Mouse (Mus musculus) urinary bladder, postnatal 36 days (tissue): ENCODE measurements around the gene Eif3k.
"Not testable (repeated sequence)": the region's sequence is repeated elsewhere in the genome, so short reads cannot be mapped to it uniquely, and the experiment has no call there.

Experiments
- DNase-seq, 2 experiments: peaks; one replicate each; pipeline ENCODE4 v3.0.0; 2022; ENCODE audit warnings: low spot score in 2 of 2, mixed read lengths in 1 of 2

Gene Eif3k

GRCm38 (mm10) chr7:28985207-28985606, 3.5 kb upstream of the Eif3k start:
- DNase-seq: no peak

DNA sequence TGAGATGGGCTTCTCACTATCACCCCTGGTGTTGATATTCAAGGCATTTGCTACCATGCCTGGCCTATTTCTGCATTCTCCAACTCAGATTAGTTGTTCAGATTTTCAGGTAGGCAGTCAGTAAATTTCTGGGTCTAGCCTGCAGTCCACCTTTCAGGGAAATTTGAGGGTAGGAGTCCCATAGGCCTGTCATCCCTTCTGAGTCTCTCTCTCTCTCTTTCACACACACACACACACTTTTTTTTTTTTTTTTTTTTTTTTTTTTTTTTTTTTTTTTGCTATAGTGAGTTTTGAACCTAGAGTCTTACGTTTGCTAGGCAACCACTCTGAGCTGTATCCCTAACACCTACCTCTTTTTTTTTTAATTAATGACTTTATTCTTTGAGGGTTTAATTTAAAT, 2.8 kb upstream of the Eif3k start:
- no peak for DNase-seq

- DNase-seq: no peak
Observed at GRCm38 (mm10) chr7:28983849-28984248, 2.2 kb upstream of the Eif3k start.

- no peak for DNase-seq
Observed at GRCm38 (mm10) chr7:28983141-28983564, 1.5 kb upstream of the Eif3k start.

- no peak for DNase-seq
Observed at GRCm38 (mm10) chr7:28982274-28983013, 780 bp upstream of the Eif3k start.

DNA sequence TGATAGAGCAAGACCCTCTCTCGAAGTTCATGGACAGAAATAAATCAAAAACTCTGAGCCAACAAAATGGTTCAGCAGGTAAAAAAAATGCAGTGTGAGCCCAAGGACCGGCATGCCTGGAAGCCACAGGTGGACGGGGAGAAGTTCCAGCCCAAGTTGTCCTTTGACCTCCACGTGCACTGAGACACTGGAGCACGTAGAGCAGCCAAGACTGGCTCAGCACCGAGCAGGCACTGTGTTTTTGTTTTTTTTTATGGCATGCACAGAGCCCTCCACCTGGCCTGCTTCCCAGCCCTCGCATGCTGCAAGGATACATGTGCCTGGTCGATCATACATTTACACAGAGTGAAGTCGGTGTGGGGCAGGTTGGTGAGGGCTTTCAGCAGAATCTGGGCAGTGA, 4.1 kb downstream of the Eif3k start:
- DNase-seq: no peak

GRCm38 (mm10) chr7:28973025-28973424, 8.6 kb downstream of the Eif3k start:
- DNase-seq: no peak

- DNase-seq: peak; percentile 74 to 76
Observed at GRCm38 (mm10) chr7:28972542-28972985, 9.1 kb downstream of the Eif3k start.

- peak in 1 of 2 experiments; percentile 70 for DNase-seq
Observed at GRCm38 (mm10) chr7:28971770-28972269, 9.8 kb downstream of the Eif3k start.

DNA sequence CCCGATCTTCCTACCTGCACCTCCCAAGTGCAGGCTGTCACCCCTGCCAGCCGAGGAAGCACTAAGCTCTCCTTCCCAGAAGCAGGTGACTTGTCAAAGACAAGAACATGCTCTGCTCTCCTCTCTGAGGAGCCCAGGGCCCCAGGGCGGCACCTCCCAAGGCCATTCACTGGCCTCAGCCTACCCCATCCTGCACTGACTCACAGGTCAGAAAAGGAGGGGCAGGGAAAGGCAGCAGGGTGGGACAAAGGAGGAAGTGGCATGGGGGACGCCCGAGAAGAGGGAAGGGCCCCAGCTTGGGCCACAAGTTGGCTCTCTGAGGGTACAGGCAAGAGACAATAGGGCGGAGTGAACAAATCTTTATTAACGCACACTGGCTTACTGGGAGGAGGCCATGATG, 10.6 kb downstream of the Eif3k start:
- DNase-seq: no peak

DNA sequence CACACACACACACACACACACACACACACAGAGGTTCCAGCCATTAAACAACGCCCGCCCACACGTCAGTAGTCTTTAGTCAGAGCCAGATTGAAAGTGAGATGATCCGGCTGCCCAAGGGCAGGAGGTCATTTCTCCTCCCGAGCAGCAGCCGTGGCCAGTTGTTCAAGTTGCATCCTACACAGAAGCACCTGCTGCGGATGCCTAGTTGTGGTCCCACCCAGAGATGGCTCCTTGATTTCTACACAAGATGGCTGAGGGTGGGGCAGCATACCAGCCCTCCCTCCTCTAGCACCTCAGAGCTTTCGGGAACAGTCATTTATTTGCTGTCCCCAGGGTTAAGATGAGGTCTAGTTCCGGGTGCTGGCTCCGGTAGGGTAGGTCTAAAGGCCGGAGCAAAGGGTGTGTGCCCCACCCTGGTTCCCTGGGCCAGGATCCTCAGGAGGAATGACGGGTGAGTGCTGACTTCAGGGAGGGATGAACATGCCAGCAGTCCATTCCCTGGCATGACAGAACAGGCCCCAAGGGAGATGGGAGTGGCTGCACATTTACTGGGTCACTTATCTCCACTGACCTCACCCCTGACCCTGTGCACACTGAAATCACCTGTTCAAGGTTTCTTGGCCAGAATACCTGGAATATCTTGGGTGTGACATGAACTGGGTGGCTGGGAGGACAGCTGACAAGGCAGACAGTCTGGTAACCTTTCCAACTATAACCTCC, 11.8 kb downstream of the Eif3k start:
- DNase-seq: peak in 1 of 2 experiments; percentile 50

GRCm38 (mm10) chr7:28969271-28969670, 12.4 kb downstream of the Eif3k start:
- DNase-seq: no peak

GRCm38 (mm10) chr7:28968120-28968519, 13.5 kb downstream of the Eif3k start:
- not testable (repeated sequence) for DNase-seq

GRCm38 (mm10) chr7:28966751-28967505, 14.7 kb downstream of the Eif3k start:
- no peak for DNase-seq

GRCm38 (mm10) chr7:28966181-28966580, 15.5 kb downstream of the Eif3k start:
- no peak for DNase-seq

DNA sequence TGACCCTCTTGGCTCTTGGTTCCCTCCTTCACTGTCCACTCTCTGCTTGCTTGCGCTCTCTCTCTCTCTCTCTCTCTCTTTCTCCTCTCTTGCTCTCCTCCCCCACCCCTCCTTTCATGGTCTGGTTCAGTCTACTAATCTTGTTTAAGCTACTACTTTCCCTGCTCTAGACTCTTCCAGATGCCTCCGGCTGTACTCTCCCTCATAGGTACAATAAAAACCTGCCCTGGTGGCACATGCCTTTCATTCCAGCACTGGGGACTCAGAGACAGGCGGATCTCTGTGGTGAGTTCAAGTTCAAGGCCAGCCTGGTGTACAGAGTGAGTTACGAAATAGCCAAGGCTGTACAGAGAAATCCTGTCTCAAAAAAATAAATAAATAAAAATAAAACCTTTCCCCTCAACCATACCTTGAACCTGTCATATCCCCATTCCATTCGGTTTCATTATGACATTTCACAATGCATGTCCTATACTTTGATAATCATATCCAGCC, 16.3 kb downstream of the Eif3k start:
- no peak for DNase-seq

GRCm38 (mm10) chr7:28963399-28963923, 18.2 kb downstream of the Eif3k start:
- DNase-seq: no peak

DNA sequence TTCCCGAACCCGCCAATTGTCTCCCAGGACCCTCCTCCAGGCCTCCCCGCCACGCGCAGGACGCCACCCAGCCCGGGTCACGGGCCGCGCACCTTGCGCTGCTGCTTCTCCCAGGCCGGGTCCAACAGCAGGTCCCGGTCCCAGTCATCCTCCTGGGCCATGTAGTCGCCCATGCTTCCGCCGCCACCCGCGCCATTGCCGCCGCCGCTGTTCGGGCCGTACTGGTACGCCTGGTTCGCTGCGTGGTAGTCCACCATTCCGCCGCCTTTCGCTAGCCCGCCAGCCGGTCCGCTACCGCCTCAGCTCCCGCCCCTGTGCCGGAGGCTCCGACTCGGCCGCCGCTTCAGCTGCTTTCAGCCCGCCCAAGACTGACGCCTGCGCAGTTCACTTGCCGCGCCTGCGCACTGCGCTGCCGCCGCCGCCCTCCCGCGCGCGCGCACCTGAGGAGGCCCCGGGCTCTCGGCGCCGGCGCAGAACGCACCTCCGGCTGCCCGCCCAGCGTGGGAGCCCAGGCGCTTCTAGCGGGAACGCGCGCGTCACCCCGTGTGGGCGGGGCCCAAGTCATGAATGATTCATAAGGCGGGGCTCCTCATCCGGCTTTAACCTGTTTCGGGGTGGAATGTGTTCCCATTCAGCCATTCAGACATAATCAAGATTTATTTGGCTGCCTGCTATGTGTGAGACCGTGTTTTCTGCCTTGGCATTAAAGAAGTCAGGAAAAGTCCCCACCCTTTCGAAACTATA, 19.6 kb downstream of the Eif3k start, which contains the start of gene Actn4:
Actn4 (minus strand) TSS at position 414 of the 744 bp plus-strand sequence.
- DNase-seq: peak; percentile 98 to 99

DNA sequence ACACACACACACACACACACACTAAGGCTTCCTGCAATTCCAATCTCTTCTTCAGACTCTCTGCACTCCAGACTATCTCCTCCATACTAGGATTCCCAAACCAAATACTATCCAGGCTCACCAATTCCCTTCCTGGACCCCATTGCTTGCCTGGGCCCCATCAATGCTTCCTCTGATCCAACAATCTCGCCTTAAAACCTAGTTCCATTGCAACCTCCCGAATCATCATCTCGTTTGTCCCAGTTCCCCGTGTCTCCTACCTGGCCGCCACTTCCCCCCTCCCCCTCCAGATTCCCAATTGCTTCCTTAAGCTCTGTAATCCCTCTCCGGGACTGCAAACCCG, 20.1 kb downstream of the Eif3k start:
- no peak for DNase-seq

DNA sequence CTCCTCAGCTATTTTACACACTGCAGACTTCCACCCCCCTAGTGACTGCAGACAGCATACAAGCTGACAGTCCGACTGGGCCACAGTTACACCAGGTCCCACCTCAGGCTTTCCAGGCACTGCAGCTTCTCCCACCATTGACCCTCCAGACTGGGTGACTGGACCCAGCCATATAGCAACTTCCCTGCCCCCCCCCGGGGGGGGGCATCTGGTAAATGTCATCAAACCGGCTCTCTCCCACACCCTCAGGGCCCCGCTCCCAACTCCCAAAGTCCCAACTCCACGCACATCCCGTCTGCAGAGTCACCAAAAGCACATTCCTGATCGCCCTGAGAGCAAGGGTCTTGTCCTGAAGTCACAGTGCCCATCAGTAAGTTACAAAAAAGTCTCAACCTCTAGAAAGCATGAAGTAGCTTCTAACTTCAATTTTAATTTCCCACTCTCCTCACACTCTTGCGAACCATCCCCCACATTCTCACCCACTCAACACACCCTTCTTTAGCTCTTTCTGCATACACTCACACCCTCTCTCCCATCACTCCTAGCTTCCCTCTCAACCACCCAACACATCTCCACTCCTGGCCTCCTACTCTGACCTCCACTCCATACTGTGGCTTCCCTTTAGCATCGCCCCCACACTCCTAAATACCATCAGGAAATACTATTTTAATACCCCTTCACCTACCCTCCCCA, 21.2 kb downstream of the Eif3k start:
- DNase-seq: no peak
